14 mouse cellular contexts compared by ENCODE assay signal in genomic region chr13:116947611-116948298, GRCm38 (mm10).
A peak's percentile ranks its signal among the peaks of the same experiment; 100 is the strongest.
DNase-seq lines count a peak whose midpoint lies in the region; ATAC-seq lines count a peak whose summit lies in the region.
"Had no signal": no experiment of that assay in that cellular context is flagged by ENCODE, and none has a peak within 500 bp of the region (broad histone marks: within the 10 kb centered on the region; RNA-seq: fewer than 3 reads in every experiment).

No protein-coding gene starts in this region.

- peak; percentile 59 for ATAC-seq in lung, embryonic 16.5 days (ENCODE audit: low read depth)
- peak; percentile 42; the same call in 1 of the 2 replicates for ATAC-seq in neural tube, embryonic 15.5 days (ENCODE audit: low FRiP score)
- no peak for ATAC-seq in megakaryocyte, adult 5-6 weeks (ENCODE audit: poor library complexity, severe bottlenecking)
- no peak for ATAC-seq in granulocyte monocyte progenitor cell, adult 5-6 weeks (replicated peaks; ENCODE audit: poor library complexity, severe bottlenecking)
- ATAC-seq: forebrain, embryonic 15.5 days; intestine, embryonic 15.5 days had no signal

- H3K27ac ChIP-seq in lung, embryonic 16.5 days (ENCODE audit: low read length): no peak overlapping the region
- peak overlapping the region; percentile 41; the same call in 1 of the 2 replicates for H3K27ac ChIP-seq in neural tube, embryonic 15.5 days (replicated peaks)
- H3K27ac ChIP-seq: forebrain, embryonic 15.5 days; intestine, embryonic 15.5 days; liver, embryonic 15.5 days had no signal

- no peak overlapping the region for H3K4me2 ChIP-seq in lung, embryonic 16.5 days (ENCODE audit: low read depth, low read length)
- no peak overlapping the region for H3K4me2 ChIP-seq in neural tube, embryonic 15.5 days
- H3K4me2 ChIP-seq: forebrain, embryonic 15.5 days; intestine, embryonic 15.5 days; liver, embryonic 15.5 days had no signal

- no peak overlapping the region for H3K9ac ChIP-seq in lung, embryonic 16.5 days (ENCODE audit: low read length)
- H3K9ac ChIP-seq in neural tube, embryonic 15.5 days (replicated peaks): no peak overlapping the region
- H3K9ac ChIP-seq: forebrain, embryonic 15.5 days; intestine, embryonic 15.5 days; liver, embryonic 15.5 days had no signal

- no peaks in the 10 kb centered on the region for H3K36me3 ChIP-seq in lung, embryonic 16.5 days (ENCODE audit: control insufficient read depth, insufficient read depth, low read length)
- H3K36me3 ChIP-seq in neural tube, embryonic 15.5 days: no peaks in the 10 kb centered on the region
- H3K36me3 ChIP-seq: forebrain, embryonic 15.5 days; intestine, embryonic 15.5 days; liver, embryonic 15.5 days had no signal

- no peaks in the 10 kb centered on the region for H3K9me3 ChIP-seq in lung, embryonic 16.5 days (ENCODE audit: control insufficient read depth, low read length)
- no peaks in the 10 kb centered on the region for H3K9me3 ChIP-seq in neural tube, embryonic 15.5 days (replicated peaks)
- H3K9me3 ChIP-seq: forebrain, embryonic 15.5 days; intestine, embryonic 15.5 days; liver, embryonic 15.5 days had no signal

- DNase-seq in lung, postnatal 36 days: no peak
- peak; percentile 87 for DNase-seq in kidney, adult 11 months
- DNase-seq in kidney, postnatal 10 days: peak; percentile 57
- DNase-seq: cerebellum, adult 18-20 months; embryo, embryonic 11 days; heart, postnatal 36 days; midbrain, embryonic 14.5 days had no signal

- no peaks in the 10 kb centered on the region for H3K4me1 ChIP-seq in lung, embryonic 16.5 days (replicated peaks; ENCODE audit: control insufficient read depth, insufficient read depth, low read length)
- H3K4me1 ChIP-seq in neural tube, embryonic 15.5 days: peaks cover 29% of the 10 kb centered on the region
- H3K4me1 ChIP-seq: forebrain, embryonic 15.5 days; intestine, embryonic 15.5 days; liver, embryonic 15.5 days had no signal

- no peaks in the 10 kb centered on the region for H3K27me3 ChIP-seq in lung, embryonic 16.5 days (ENCODE audit: control insufficient read depth, insufficient read depth, low read depth, low read length)
- no peaks in the 10 kb centered on the region for H3K27me3 ChIP-seq in neural tube, embryonic 15.5 days (replicated peaks)
- H3K27me3 ChIP-seq: forebrain, embryonic 15.5 days; intestine, embryonic 15.5 days; liver, embryonic 15.5 days had no signal

- H3K4me3 ChIP-seq in lung, embryonic 16.5 days (ENCODE audit: low read length): no peak overlapping the region
- no peak overlapping the region for H3K4me3 ChIP-seq in neural tube, embryonic 15.5 days (replicated peaks)
- H3K4me3 ChIP-seq: forebrain, embryonic 15.5 days; intestine, embryonic 15.5 days; liver, embryonic 15.5 days had no signal

- WGBS in lung, embryonic 16.5 days: 50% methylated on average over 9 of the region's 9 CpGs
- WGBS in neural tube, embryonic 15.5 days: 64% methylated on average over 9 of the region's 9 CpGs

Comparison
In these comparisons a context has a peak if more than half of its experiments do, and no peak if none do; other contexts are left out.
1. ATAC-seq: peak in lung, embryonic 16.5 days (single experiment) and neural tube, embryonic 15.5 days (single experiment); none in megakaryocyte, adult 5-6 weeks (single experiment) and granulocyte monocyte progenitor cell, adult 5-6 weeks (single experiment).